Mouse (Mus musculus) embryonic fibroblast, embryonic 13.5 days (primary cell): ENCODE measurements around the gene Tnrc18.

ENCODE experiments used
- CTCF ChIP-seq: IDR thresholded peaks from 2 replicates; pipeline ENCODE4 v1.5.1; 2011; ENCODE audit warnings: mild to moderate bottlenecking, control low read depth, low read length, moderate library complexity, borderline replicate concordance; ENCODE audit not compliant: insufficient read depth
- POLR2A ChIP-seq: IDR thresholded peaks from 2 replicates; pipeline ENCODE4 v1.6.1; 2011; ENCODE audit warnings: low read depth, mild to moderate bottlenecking, control low read depth, low read length, moderate library complexity

DNA sequence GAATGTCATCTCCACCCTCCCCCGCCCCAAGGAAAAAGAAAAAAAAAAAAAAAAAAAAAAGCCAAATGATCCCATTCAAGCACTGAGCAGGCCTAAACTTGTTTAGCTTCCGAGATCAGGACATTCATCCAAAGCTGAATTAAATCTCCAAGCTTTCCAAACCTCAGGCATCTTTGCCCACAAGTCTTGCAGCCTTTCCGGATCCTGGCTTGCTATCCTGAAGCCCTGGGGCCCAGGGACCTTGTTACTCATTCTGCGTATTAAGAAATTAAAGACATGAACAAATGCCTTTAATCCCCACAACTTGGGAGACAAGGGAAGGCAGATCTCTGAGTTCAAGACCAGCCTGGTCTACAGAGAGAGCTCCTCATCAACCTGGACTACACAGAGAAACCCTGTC lies 20.5 kb downstream of the Tnrc18 start:
- TF ChIP-seq CTCF, result no peak
- TF ChIP-seq POLR2A, result no peak
